Mouse (Mus musculus) ovary, adult 18-20 months (tissue): Measurements from ENCODE around the gene Galnt18.

Experiments used
- DNase-seq: peaks from one replicate; pipeline ENCODE4 v3.0.0; 2022; ENCODE audit warnings: low spot score, mixed read lengths

Galnt18 gene

GRCm38 (mm10) chr7:111713828-111714600 is 65.8 kb downstream of the Galnt18 start:
- no peak for DNase-seq

GRCm38 (mm10) chr7:111712797-111713196 is 67.0 kb downstream of the Galnt18 start:
- DNase-seq, result no peak

DNA sequence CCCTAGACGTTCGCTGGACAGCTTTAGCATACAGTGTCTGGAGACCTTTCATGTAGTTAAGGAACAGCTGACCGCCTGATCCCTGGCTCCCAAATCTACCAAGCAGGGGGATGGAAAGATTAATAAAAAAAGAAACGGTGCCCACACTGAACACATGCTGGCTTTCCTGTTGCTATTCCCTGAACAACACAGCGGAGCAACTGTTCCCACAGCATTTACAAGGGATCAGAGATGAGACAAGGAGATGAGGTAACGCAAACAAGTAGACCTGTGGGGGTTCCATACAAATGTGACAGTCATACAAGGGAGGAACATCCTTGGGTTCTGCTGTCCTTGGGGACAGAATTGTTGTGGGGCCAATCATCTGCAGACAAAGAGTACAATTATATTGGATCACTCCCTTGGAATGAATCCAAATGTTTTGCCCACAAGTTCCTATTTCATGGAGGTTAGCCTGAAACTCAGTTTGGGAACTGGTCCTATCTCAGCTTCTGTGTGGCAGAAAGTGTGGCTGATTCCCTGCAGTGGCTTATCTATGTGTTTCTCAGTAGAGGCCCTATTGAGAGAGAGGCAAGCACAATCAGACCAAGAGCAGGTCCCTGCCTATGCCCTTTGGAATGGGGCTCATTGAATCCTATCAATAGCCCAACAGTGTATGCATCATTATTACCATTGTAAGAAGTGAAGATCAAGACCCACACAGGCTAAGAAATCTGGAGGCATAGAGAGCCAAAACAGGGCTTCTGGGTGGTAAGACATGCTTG is 68.5 kb downstream of the Galnt18 start:
- DNase-seq, result no peak

DNA sequence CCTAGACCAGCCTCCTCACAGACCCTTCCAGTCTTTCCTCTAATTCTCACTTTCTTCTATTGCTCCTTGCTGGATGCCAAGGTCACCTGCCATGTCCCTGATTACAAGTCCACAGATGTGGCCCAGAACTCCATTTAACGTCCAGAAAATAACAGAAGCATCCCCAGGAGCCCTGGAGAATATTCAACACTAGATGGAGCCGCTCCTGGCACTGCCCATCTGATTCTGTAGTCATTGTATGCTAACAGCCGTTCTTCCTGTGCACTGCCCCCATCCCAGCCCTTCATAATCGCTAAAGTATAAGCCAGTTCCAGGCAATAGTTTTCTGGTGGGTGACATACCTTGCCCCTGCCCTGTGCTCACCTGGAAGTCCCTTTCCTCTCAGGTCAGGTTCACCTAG is 69.5 kb downstream of the Galnt18 start:
- no peak for DNase-seq

- DNase-seq, result no peak
Observed at GRCm38 (mm10) chr7:111708563-111708962, 71.2 kb downstream of the Galnt18 start.

- no peak for DNase-seq
Observed at GRCm38 (mm10) chr7:111702961-111703360, 76.8 kb downstream of the Galnt18 start.

- DNase-seq, result no peak
Observed at GRCm38 (mm10) chr7:111701788-111702187, 78.0 kb downstream of the Galnt18 start.

- peak; percentile 15 for DNase-seq
Observed at GRCm38 (mm10) chr7:111699446-111699845, 80.3 kb downstream of the Galnt18 start.

DNA sequence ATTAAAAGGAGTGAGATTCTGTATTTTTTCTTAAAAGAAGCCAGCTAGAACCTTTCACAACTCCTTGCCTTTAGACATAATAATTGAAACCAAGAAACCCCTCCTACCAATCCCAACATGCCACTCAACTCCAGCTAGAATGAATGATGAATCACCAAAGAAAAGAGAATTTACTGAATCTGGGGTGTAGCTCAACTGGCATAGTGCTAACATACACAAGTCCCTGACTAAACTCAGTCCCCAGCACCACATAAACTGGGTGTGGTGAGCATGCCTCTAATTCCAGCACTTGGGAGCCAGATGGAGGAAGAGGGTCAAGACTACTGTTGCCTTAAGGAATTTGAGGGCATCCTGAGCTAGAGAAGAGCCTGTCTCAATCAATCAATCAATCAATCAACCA is 83.6 kb downstream of the Galnt18 start:
- DNase-seq, result no peak

DNA sequence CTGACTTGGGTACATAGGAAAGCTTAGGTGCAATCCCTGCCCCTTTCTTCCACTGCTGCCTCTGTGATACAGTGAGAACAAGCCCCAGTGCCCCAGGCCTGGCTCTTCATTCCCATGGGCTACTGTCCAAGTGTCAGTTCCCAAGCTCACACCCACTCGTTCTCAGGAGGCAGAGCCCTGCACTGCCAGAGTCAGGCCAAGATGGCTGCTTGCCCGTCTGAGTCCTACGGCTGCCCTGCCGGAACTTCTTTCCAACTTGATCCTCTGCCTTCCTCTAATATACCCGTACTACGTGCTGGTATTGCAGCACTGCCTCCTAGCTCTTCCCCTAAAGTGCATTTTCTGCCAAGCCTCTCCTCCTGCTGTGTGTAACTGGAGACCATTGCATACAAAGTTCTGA is 85.5 kb downstream of the Galnt18 start:
- DNase-seq, result peak; percentile 16

GRCm38 (mm10) chr7:111692641-111693261 is 87.0 kb downstream of the Galnt18 start:
- peak; percentile 17 for DNase-seq

DNA sequence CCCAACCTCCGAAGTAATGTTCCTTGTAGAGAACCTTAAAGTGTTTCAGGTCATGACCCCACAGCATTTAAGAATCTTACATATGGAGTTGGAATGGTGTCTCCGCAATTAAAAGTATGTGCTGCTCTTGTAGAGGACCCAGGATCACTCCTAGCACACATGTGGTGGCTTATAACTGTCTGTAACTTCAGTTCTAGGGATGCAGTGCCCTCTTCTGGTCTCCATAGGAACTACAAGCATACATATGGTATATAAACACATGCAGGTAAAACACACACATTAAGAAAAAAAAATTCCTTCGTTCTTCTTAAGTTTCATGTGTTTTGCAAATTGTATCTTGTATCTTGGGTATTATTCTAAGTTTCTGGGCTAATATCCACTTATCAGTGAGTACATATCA is 99.7 kb downstream of the Galnt18 start:
- no peak for DNase-seq

GRCm38 (mm10) chr7:111676483-111676882 is 103.3 kb downstream of the Galnt18 start:
- no peak for DNase-seq

GRCm38 (mm10) chr7:111672467-111672866 is 107.3 kb downstream of the Galnt18 start:
- DNase-seq, result no peak

DNA sequence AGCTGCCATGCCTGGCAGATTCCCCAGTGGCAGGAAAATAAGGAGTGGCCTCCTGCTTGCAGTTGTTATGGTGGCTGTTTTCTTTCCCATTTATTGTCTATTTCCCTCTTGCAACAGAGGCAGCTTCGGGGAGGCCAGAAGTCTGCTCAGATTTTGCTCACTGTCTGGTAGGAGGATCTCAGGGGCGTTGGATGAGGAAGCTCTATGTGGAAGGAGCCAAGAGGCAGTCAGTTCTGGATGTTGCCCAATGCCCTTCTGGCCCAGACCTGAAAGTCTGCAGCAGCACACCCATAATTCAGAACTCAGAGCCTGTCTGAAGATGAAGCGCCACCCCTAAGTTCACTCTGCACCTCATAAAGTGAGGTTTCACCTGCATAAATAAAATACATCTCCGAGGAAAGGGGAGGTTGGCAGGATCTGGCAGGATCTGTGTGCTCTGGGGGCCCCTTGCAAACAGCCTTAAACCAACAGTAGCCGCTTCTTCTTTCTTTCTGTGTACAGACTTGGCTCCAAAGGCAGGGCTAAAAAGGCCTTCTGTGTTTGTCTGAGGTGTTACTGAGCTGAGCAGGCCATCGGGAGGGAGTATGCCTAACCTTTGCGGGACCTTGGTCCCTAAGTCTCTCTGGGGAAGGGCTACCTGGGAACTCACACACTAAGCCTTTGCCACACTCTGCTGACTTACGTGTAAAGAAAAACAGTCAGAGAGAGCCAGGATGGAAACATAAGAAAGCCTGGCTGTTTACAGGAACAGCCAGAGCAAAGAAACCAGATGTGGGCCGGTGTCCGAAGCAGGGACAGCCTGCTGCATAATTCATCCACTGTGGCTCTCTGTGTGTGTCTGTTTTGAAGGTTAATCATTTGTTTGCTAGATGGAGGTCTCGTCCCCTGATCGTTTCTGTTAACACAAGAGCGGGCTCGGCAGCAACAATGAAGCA is 116.4 kb downstream of the Galnt18 start:
- peak; percentile 6 for DNase-seq

DNA sequence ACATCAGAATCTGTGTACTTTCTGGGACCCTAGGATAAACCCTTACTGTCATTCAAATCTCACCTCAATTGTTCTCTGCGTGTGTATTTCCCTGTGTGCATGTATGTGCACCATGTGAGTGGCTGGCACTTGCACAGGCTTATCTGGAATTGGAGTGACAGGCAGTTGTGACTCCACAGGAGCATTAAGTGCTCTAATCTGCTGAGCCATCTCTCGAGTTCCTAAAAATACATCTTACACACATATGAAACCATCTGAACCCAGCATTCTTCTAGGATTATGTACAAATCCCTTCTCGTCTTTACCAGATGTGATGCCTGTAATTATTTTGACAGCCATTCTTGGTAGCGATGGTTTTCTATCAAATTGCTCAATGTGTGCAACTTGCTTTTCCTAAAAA is 121.2 kb downstream of the Galnt18 start:
- DNase-seq, result no peak

GRCm38 (mm10) chr7:111655002-111655401 is 124.8 kb downstream of the Galnt18 start:
- DNase-seq, result no peak

DNA sequence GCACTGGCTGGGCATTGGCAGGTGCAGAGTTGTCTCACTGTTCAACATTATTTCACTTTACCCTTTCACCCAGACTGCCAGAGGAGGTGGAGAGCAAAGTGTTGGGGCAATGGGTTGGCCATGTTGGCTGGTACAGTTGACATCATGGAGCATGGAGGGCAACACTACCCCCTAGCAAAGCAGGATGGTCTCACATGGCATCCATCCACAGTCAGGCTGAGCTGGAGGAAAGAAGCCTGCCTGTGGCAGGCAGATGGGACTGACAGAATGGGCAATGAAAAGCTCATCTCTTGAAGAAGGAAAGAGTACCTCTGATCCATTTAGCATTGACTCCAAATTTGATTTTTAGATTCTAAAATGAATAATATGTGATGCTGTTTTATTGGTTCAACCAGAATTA is 125.3 kb downstream of the Galnt18 start:
- no peak for DNase-seq

DNA sequence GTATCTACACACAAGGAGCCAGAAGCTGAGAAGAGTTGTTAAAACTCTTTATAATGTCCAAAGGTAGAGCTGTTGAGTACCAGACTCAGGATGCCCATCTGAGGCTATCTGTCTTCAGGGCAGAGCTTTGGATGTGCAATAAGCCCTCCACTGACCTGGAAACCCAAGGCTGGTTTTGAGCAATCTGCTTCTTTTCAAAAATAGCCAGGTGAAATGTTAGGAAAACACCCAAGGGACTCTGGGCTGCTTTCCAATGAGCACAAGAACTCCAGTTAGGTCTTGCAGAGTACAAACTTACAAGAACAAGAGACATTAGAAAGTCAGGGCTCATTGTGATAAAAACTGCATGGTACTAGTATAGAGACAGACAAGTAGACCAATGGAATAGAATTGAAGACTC is 135.4 kb downstream of the Galnt18 start:
- DNase-seq, result no peak

DNA sequence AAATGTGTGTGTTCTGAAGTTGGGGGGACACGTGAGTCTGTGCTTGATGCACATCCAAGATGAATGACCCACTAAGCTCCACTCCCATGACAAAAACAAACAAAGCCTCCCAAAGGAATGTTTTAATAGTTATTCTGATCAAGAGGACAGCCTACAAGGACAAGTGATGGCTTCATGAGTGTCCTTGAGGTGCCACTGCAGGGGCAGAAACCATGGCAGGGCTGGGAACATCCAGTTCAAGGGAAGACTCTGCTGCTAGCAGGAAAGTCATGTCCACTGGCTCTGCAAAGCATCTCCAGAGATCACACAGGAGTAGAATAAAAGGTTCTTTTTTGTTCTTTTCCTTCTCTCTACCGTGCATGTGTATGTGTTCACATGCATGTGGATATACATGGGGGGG is 140.9 kb downstream of the Galnt18 start:
- no peak for DNase-seq

- peak; percentile 6 for DNase-seq
Observed at GRCm38 (mm10) chr7:111638465-111638864, 141.3 kb downstream of the Galnt18 start.
